Comparison of ENCODE assay signal across 17 mouse cellular contexts in genomic region chr15:81806621-81807404, GRCm38 (mm10). TPM values are rescaled to one million over a fixed set of nuclear protein-coding genes. Genes with fewer than 3 reads are reported as not detected.
DNase-seq lines count a peak whose midpoint lies in the region; ATAC-seq and TF ChIP-seq lines count a peak whose summit lies in the region.
"Had no signal": no experiment of that assay in that cellular context is flagged by ENCODE, and none has a peak within 500 bp of the region (broad histone marks: within the 10 kb centered on the region; RNA-seq: fewer than 3 reads in every experiment).

No protein-coding gene starts in this region.

- H3K27ac ChIP-seq in layer of hippocampus, adult 2 months: peak overlapping the region; percentile 98; the same call in 1 of the 2 replicates
- H3K27ac ChIP-seq in lung, embryonic 14.5 days (ENCODE audit: low read depth): no peak overlapping the region
- 0 out of 2 replicates have a peak overlapping the region, but pooled peaks have one; percentile 40 for H3K27ac ChIP-seq in stomach, postnatal 0 days (replicated peaks)
- H3K27ac ChIP-seq: embryonic facial prominence, embryonic 10.5 days; hindbrain, embryonic 12.5 days; liver, embryonic 13.5 days; neural tube, embryonic 12.5 days had no signal

- no peak overlapping the region for H3K4me3 ChIP-seq in layer of hippocampus, adult 2 months
- no peak overlapping the region for H3K4me3 ChIP-seq in lung, embryonic 14.5 days (ENCODE audit: low read depth, low read length)
- no peak overlapping the region for H3K4me3 ChIP-seq in stomach, postnatal 0 days (ENCODE audit: low read depth, low read length)
- H3K4me3 ChIP-seq: embryonic facial prominence, embryonic 10.5 days; erythroblast, embryonic 14.5 days; hindbrain, embryonic 12.5 days; liver, embryonic 13.5 days; neural tube, embryonic 12.5 days had no signal

- WGBS in lung, embryonic 14.5 days: 74% methylated on average over 4 of the region's 4 CpGs
- 77% methylated on average over 4 of the region's 4 CpGs for WGBS in stomach, postnatal 0 days

- no peak for TF ChIP-seq EP300 in stomach, postnatal 0 days (optimal IDR thresholded peaks at IDR 0.05)

- DNase-seq in layer of hippocampus, adult 2 months (ENCODE audit: low spot score in 2 of 2): no peak
- no peak for DNase-seq in layer of hippocampus, postnatal 14 days (ENCODE audit: low spot score in 2 of 2)
- DNase-seq in kidney, adult 9 months: peak; percentile 88
- DNase-seq in lung, embryonic 14.5 days: peak; percentile 43
- peak; percentile 34 for DNase-seq in stomach, postnatal 0 days (ENCODE audit: low spot score)
- no peak for DNase-seq in embryo, embryonic 10 days (ENCODE audit: low spot score)
- DNase-seq in yolk sac, embryonic 10.5 days (ENCODE audit: low spot score): no peak
- DNase-seq: cerebellum, postnatal 25 days; gastrocnemius, postnatal 25 days; left cerebral cortex, postnatal 4 days; liver, embryonic 13.5 days; thymus, adult 18-20 months had no signal

- no peak for TF ChIP-seq CTCF in layer of hippocampus, adult 2 months (conservative IDR thresholded peaks at IDR 0.05)
- no peak for TF ChIP-seq CTCF in lung, embryonic 14.5 days (IDR thresholded peaks at IDR 0.05; ENCODE audit: low read depth)
- TF ChIP-seq CTCF in stomach, postnatal 0 days (IDR thresholded peaks at IDR 0.05; ENCODE audit: low read depth): no peak

- H3K9me3 ChIP-seq in lung, embryonic 14.5 days (ENCODE audit: low read depth, low read length): no peaks in the 10 kb centered on the region
- no peaks in the 10 kb centered on the region for H3K9me3 ChIP-seq in stomach, postnatal 0 days (ENCODE audit: control insufficient read depth, low read length)
- H3K9me3 ChIP-seq: embryonic facial prominence, embryonic 10.5 days; hindbrain, embryonic 12.5 days; liver, embryonic 13.5 days; neural tube, embryonic 12.5 days had no signal

- H3K27me3 ChIP-seq in lung, embryonic 14.5 days (ENCODE audit: insufficient read depth, low read length): no peaks in the 10 kb centered on the region
- no peaks in the 10 kb centered on the region for H3K27me3 ChIP-seq in stomach, postnatal 0 days (ENCODE audit: control insufficient read depth, insufficient read depth, low read length)
- H3K27me3 ChIP-seq: liver, embryonic 13.5 days; neural tube, embryonic 12.5 days had no signal

- ATAC-seq in lung, embryonic 14.5 days (ENCODE audit: insufficient read depth): no peak
- ATAC-seq in stomach, postnatal 0 days (ENCODE audit: low FRiP score, low TSS enrichment): no peak
- ATAC-seq: intestine, embryonic 16.5 days had no signal

- H3K9ac ChIP-seq in lung, embryonic 14.5 days: no peak overlapping the region
- no peak overlapping the region for H3K9ac ChIP-seq in stomach, postnatal 0 days (ENCODE audit: low read length)
- H3K9ac ChIP-seq: hindbrain, embryonic 12.5 days; liver, embryonic 13.5 days; neural tube, embryonic 12.5 days had no signal

- peaks cover 35% of the 10 kb centered on the region for H3K4me1 ChIP-seq in lung, embryonic 14.5 days (ENCODE audit: insufficient read depth)
- peaks cover 8% of the 10 kb centered on the region for H3K4me1 ChIP-seq in stomach, postnatal 0 days (replicated peaks; ENCODE audit: control insufficient read depth, insufficient read depth)

- no peaks in the 10 kb centered on the region for H3K36me3 ChIP-seq in lung, embryonic 14.5 days (ENCODE audit: insufficient read depth)
- H3K36me3 ChIP-seq in stomach, postnatal 0 days (ENCODE audit: control insufficient read depth, insufficient read depth, low read length): no peaks in the 10 kb centered on the region
- H3K36me3 ChIP-seq: embryonic facial prominence, embryonic 10.5 days; hindbrain, embryonic 12.5 days; liver, embryonic 13.5 days; neural tube, embryonic 12.5 days had no signal

- no peak overlapping the region for H3K4me2 ChIP-seq in lung, embryonic 14.5 days
- H3K4me2 ChIP-seq in stomach, postnatal 0 days (replicated peaks; ENCODE audit: low read depth): no peak overlapping the region
- H3K4me2 ChIP-seq: hindbrain, embryonic 12.5 days; liver, embryonic 13.5 days; neural tube, embryonic 12.5 days had no signal

RNA-seq across cellular contexts. Expression of gene Tef, which starts 4.6 kb away (rescaled TPM):
- 100 to 1,000 TPM; 273 to 304 TPM for total RNA-seq in layer of hippocampus, adult 2 months (2021)
- total RNA-seq in layer of hippocampus, postnatal 14 days (2021): 100 to 1,000 TPM; 184 TPM
- polyA plus RNA-seq in lung, embryonic 14.5 days (2014; fragmentation: Nextera tagmentation; extraction: Ambion mirVana): 23.5 and 23.8 TPM in 2 replicates
- polyA plus RNA-seq in stomach, postnatal 0 days (2015; fragmentation: Nextera tagmentation; extraction: Ambion mirVana): 17.1 and 21.2 TPM in 2 replicates

RNA-seq across cellular contexts. Expression of gene Tob2, which starts 51.8 kb away (rescaled TPM):
- 10 to 100 TPM; 28.6 to 38.4 TPM for total RNA-seq in layer of hippocampus, adult 2 months (2021)
- total RNA-seq in layer of hippocampus, postnatal 14 days (2021): 10 to 100 TPM; 24.6 to 31.6 TPM
- 23.3 and 24.2 TPM in 2 replicates for polyA plus RNA-seq in lung, embryonic 14.5 days (2014; fragmentation: Nextera tagmentation; extraction: Ambion mirVana)
- 18.8 and 20.5 TPM in 2 replicates for polyA plus RNA-seq in stomach, postnatal 0 days (2015; fragmentation: Nextera tagmentation; extraction: Ambion mirVana)

Comparison
In these comparisons a context has a peak if more than half of its experiments do, and no peak if none do; other contexts are left out.
1. DNase-seq: peak in kidney, adult 9 months (single experiment), lung, embryonic 14.5 days (single experiment) and stomach, postnatal 0 days (single experiment); none in layer of hippocampus, adult 2 months (0 of 2), layer of hippocampus, postnatal 14 days (0 of 2), embryo, embryonic 10 days (single experiment) and yolk sac, embryonic 10.5 days (single experiment).